Mouse (Mus musculus) left cerebral cortex, postnatal 14 days (tissue): ENCODE results near the gene Pknox2. TPM values are rescaled to one million over a fixed set of nuclear protein-coding genes. Genes with fewer than 3 reads are reported as not detected.

Source experiments
- DNase-seq, 2 experiments: peaks; one replicate each; pipeline ENCODE4 v3.0.0; 2021 to 2022; ENCODE audit warnings: low spot score in 2 of 2, mixed read lengths in 1 of 2
- intact Hi-C: fragments of 180-260 bp; cut with DNase I; formaldehyde crosslinking; loops from one replicate; pipeline ENCODE4 v1.15.1; 2025
- long read RNA-seq, 2 experiments: library from polyadenylated mRNA; stranded (forward); transcript quantifications; one replicate each; pipeline ENCODE4 v2.0.0; 2021
- total RNA-seq, 2 experiments: library from RNA; stranded (reverse); gene quantifications; 2 replicates each; pipeline ENCODE4 v1.2.3; 2021

Pknox2 gene
- 10 to 100 TPM; 77.8 to 78.8 TPM for total RNA-seq
- long read RNA-seq, experiment 1, transcript Pknox2-201 (13 exons, 3,632 nt) = major isoform, 8 of 21 reads
- long read RNA-seq, experiment 1, partial matches to known transcripts = 3 of 21 reads
- long read RNA-seq, experiment 1, other reads (novel, unspliced or antisense) = 7 of 21 reads
- long read RNA-seq, experiment 2, transcript Pknox2-201 (13 exons, 3,632 nt) = major isoform, 6 of 24 reads
- long read RNA-seq, experiment 2, partial matches to known transcripts = 8 of 24 reads
- long read RNA-seq, experiment 2, other reads (novel, unspliced or antisense) = 9 of 24 reads

DNA sequence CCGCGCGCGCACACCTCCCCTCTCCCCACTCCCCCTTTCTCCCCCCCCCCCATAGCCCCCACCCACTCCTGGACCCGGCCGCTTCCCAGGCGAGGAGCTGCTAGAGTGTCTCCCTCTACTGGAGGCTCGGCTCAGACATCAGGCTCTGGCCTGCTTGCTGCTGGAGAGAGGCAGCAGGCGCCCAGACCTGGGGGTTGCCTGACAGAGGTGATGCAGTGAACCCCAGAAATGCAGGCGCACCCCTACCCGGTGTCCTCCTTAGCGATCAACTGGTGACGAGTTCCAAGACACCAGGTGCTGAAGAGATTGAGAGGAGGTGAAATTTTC, at the start of gene Pknox2:
Gene Pknox2, minus strand, starts transcription at position 49 of the 327 bp plus-strand sequence.
- DNase-seq = peak in 1 of 2 experiments; percentile 92
- intact Hi-C loops = loop anchor here (5.0 to 10.0 kb wide), 3 partner anchors 113 to 250 kb away; no protein-coding TSS in a partner anchor

DNA sequence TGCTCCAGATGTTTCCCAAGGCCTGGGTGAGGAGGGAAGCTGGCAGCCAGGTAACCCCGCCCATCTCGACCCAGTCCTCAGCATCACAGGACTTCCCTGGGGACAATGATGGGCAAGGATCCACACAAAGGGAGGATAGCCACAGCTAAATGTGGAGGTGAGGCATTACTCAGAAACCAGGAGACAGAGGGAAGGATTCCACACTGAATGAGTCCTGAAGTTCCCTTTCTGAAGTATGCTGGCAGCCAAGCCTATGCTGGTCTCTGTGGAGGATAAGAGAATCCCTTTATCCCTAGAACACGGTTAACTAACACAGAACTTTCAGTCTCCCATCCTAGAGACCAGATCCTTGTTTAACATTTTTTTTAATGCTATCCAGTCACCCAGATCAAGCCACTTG, 40.8 kb upstream of the Pknox2 start:
- no peak for DNase-seq
- intact Hi-C loops = no loop called here

DNA sequence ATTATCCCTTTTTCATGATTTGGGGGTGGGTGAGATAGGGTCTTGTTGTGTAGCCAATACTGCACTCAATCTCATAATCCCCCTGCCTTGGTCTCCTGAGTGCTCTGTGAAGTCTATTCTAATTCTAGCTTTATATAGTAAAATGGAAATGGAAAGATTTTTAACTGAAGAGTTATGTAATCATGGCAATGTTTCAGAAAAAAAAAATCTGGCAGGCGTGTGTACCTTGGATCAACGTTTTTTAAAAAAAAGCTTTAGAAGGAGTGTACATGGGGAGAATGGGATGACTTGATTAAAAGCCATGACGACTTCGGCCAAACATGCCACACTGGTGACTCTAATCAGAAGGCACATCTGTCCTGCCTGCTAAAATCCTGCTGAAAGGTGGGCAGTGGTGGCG, 40.2 kb upstream of the Pknox2 start:
- intact Hi-C loops = no loop called here
- peak in 1 of 2 experiments; percentile 54 for DNase-seq

DNA sequence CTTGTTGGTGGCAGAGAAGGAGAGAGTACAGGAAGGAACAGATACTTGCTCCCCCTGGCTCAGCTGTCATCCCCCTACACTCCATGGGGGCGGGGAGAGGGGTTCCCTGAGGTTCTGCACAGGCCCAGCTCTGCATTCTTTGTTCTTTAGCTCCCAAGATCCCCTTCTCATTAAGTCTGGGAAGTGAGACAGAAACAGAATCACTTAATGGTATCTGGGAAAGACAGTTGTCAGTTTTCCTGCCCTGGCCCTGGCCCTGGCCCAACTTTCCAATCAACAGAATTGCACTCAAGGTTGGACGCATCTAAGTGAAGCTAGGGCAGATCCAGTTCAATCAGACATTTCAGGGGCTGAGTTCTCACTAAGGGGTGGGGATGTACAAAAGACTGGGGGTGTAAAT, 36.0 kb upstream of the Pknox2 start:
- no peak for DNase-seq
- intact Hi-C loops = no loop called here

DNA sequence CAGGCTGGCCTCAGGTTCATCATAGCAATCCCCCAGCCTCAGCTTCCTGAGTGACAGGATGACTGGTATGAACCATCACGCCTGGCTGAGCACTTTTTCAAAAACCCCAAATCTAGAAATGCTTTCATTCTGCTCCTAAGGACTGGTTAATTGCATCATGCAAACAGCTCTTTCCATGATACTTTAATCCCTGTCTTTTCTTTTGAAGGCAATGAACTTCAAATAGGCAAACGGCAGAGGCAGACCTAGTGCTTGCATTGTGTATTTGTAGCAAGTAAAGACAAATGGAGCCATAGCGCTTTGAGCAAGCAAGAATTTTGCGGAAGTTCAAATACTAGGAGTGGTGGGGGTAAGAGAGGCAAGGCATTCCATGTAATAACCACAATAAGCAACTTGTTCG, 34.4 kb upstream of the Pknox2 start:
- no peak for DNase-seq
- intact Hi-C loops = no loop called here

- no peak for DNase-seq
- intact Hi-C loops = loop anchor here (5.0 kb wide), 2 partner anchors 148 to 168 kb away; partner anchors contain the start of gene Ccdc15
These were observed 32.4 kb upstream of the Pknox2 start for GRCm38 (mm10) chr9:37179596-37179995.

GRCm38 (mm10) chr9:37178911-37179310, 31.7 kb upstream of the Pknox2 start:
- peak; percentile 55 to 84 for DNase-seq
- intact Hi-C loops = loop anchor here (5.0 kb wide), 2 partner anchors 148 to 168 kb away; partner anchors contain the start of gene Ccdc15

DNA sequence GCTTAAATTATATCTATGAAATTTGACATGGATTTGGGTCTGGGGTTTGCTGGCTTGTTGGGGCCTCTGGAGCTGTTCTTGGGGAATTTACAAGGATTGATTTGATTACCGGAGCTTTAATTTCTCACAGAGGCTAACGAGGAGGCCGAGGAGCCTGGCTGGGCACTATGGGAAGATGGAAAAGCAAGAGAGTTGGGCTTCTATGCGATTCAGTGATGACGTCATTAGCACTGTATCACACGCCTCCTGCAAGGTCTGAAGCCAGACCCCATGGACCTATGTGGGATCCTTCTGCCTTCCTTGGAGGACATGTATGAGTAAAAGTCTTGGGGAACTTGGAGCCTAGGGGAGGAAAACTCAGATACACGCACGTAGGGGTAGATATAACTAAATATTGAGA, 30.3 kb upstream of the Pknox2 start:
- no peak for DNase-seq
- intact Hi-C loops = loop anchor here (1.0 to 5.0 kb wide), 4 partner anchors 43 to 170 kb away; partner anchors contain the start of gene Ccdc15

- peak; percentile 81 to 87 for DNase-seq
- intact Hi-C loops = loop anchor here (1.0 to 5.0 kb wide), 4 partner anchors 44 to 170 kb away; partner anchors contain the start of gene Ccdc15
These were observed 29.9 kb upstream of the Pknox2 start for GRCm38 (mm10) chr9:37177107-37177506.

DNA sequence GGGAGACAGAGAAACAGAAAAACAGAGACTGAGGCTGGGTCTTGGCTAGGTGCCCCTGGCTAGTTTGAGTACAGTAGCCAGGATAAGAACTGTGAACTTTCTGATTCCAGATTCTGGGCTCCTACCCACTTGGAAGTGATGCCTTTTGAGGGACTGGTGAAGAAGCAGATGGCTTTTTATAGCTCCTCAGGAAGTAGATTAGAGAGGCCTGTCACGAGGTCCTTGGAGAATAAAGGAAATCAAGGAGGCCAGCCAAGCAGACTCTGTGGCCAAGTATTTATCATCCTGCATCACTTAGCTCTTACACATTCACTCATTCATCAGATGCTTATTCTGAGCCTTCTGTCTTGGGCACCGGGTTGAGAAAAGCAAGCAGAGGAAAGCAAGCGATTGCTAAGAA, 28.8 kb upstream of the Pknox2 start:
- no peak for DNase-seq
- intact Hi-C loops = loop anchor here (2.0 to 5.0 kb wide), 3 partner anchors 45 to 171 kb away; partner anchors contain the start of gene Ccdc15

DNA sequence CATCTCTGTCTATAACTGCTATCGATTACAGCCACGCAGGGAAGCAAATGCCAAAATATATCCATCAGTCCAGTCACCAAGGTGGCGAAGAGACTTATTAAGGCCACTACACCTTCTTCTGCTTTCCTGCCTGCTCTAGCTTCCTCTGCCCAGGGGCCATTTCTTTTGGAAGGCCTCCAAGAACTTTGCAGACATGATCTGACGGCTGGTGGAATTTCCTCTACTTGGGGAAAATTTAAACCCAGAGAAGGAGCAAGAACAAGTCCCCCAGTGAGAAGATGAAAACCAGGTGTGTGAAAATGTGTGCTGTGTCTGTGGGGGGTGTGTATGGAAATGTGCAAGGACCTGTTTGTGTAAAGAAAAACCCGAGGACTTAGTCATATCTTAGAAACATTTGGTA, 26.2 kb upstream of the Pknox2 start:
- intact Hi-C loops = no loop called here
- DNase-seq = no peak

DNA sequence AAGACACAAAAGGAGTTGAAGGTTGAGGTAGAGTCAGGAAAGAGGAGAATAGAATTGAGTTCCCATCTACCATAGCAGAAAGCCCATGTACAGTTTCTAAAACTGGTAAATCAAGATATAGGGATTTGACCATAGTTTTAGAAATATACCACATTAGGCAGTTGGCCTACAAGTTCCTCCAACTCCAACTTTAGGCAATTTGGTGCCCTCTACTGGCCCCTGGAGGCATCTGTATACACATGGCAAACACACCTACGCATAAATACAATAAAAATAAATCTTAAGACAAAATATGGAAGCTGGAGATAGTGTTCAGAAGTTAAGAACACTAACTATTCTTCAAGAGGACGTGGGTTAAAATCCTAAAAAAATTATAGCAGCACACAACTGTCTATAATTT, 19.7 kb upstream of the Pknox2 start:
- intact Hi-C loops = no loop called here
- DNase-seq = no peak

GRCm38 (mm10) chr9:37160686-37161085, 13.5 kb upstream of the Pknox2 start:
- intact Hi-C loops = no loop called here
- no peak for DNase-seq

- intact Hi-C loops = loop anchor here (5.0 to 10.0 kb wide), 3 partner anchors 113 to 251 kb away; no protein-coding TSS in a partner anchor
- no peak for DNase-seq
These were observed 679 bp upstream of the Pknox2 start for GRCm38 (mm10) chr9:37147886-37148285.

DNA sequence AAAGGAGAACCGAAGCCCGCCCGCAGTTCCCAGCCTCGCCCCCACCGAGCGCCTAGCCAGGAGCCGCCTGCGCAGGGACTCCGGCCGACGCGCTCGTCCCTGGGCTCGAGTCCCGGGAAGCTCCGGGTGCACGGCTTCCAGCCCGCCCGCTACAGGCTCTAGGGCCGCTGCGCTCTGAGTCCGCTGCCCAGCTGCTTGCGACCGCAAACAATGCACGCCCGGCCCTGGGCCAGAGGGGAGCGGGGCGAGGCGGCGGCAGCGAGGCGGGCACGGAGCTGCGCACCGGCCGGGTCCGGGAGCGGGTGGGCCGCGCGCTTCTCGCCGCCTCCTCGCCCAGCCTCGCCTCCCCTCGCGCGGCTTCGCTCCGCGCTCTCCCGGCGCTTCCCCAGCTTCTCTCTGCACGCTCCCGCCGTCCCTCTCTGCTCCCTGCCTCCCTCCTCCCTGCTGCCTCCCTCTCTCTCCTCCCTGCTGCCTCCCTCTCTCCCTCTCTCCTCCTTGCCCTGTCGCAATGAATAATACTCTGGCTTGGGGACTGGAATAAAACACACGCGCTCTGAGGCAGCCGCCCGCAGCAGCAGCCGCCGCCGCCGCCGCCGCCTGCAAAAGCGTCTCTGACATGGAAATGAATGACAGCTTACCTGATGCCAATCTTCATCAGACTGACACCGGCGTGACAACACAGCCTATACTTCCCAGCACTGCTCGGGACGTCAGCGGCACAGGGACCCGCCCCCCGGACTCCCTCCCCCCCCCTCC, 426 bp downstream of the Pknox2 start:
- DNase-seq = peak in 1 of 2 experiments; percentile 89
- intact Hi-C loops = loop anchor here (5.0 to 10.0 kb wide), 3 partner anchors 112 to 249 kb away; no protein-coding TSS in a partner anchor

GRCm38 (mm10) chr9:37146353-37146602, 929 bp downstream of the Pknox2 start:
- intact Hi-C loops = loop anchor here (5.0 to 10.0 kb wide), 3 partner anchors 111 to 249 kb away; no protein-coding TSS in a partner anchor
- DNase-seq = peak in 1 of 2 experiments; percentile 41

DNA sequence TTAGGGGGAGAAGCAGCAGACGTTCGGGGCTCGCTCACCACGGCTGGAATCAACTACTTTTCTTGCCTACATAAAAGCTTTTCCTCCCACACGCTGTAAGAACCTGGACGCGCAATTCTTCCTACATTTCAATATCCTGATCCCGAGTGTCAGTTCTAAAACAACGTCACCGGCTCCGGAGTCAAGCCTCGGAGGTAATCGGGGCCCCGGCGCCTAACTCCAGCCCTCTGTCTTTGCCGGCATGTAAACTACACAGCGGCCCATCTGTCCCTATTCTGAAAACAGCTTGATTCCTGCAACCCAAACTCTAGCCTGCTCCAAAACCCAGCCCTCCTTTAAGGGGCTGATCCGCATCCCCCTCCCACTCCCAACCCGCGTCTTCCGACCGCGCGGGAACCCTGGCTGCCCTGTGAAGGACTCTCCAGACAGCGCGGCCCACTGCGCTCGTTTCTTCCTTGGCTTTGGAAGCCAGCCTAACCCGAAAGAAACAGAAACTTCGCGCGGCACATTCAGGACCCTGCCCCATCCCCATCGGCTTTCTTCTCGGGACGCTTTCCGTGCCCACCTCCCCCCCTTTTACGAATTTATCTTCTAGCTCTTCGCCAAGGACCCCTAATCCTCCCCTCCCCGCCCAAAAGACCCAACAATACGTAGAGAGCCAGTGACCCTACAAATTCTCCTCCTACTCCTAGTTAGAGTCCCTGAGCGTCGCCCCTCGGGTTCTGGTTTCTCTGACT, 1.4 kb downstream of the Pknox2 start:
- intact Hi-C loops = loop anchor here (2.0 to 10.0 kb wide), 4 partner anchors 111 to 248 kb away; no protein-coding TSS in a partner anchor

DNA sequence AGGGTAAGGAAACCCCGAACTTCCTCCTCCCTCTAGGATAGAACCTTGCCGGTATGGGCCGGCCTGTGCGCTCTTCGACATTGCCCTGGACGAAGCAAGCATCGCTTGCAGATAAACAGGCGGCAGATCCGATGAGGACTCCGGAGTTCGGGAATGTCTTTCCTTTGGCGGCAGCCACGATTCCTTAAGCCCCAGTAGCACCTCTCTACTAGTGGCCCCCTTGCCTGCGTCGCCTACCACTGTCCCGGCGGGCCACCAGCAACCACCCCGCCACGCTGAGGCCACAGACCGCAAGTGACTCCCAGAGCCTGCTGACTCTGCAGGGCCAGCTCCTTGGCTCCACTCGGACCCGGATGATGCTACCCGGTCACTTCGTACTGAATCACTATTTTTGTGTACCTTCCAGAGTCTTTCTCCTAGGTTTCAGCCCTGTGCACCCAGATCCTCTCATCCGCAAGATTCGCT, 2.0 kb downstream of the Pknox2 start:
- intact Hi-C loops = loop anchor here (2.0 to 10.0 kb wide), 4 partner anchors 110 to 248 kb away; no protein-coding TSS in a partner anchor
- DNase-seq = peak in 1 of 2 experiments; percentile 51

More for the DNA sequence above, 1.4 kb downstream of the Pknox2 start:
- DNase-seq = peak in 1 of 2 experiments; percentile 40

DNA sequence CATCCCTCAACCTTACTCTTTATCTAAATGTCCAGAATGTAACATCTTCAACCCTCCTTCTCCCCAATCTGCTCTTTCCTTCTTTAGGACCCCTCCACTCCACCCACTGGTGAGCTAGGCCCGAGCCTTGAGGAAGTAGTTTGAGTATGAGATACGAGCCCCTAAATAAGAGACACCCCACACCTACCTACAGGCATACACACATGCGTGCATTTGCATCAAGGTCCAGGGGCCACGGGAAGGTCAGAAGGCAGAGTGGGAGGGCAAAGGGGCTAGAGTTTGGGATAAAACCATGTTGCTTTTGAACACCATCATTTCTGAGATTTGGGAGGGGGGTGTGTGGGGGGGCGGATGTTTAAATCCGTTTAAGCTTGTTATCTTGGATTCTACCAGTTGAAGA, 2.5 kb downstream of the Pknox2 start:
- intact Hi-C loops = loop anchor here (2.0 to 10.0 kb wide), 4 partner anchors 110 to 247 kb away; no protein-coding TSS in a partner anchor

More for the DNA sequence above, 2.5 kb downstream of the Pknox2 start:
- no peak for DNase-seq
